Mouse (Mus musculus) heart, adult 2 months (tissue): ENCODE results near the gene Il15ra.

Experiments used
- CTCF ChIP-seq: fragments of 200-600 bp; IDR thresholded peaks from 2 replicates; pipeline ENCODE4 v1.8.1; 2022; ENCODE audit warnings: antibody characterized with exemption, mild to moderate bottlenecking, moderate library complexity
- EP300 ChIP-seq: fragments of 200-500 bp; IDR thresholded peaks from 2 replicates; pipeline ENCODE4 v1.6.1; 2011; ENCODE audit warnings: low read depth, low read length, control low read depth; ENCODE audit not compliant: insufficient read depth
- POLR2A ChIP-seq: fragments of 200-500 bp; IDR thresholded peaks from 2 replicates; pipeline ENCODE4 v1.6.1; 2011; ENCODE audit warnings: mild to moderate bottlenecking, low read depth, low read length, control low read depth; ENCODE audit not compliant: insufficient read depth

GRCm38 (mm10) chr2:11767161-11767545, 62.1 kb downstream of the Il15ra start:
- TF ChIP-seq POLR2A (no peak), EP300 (no peak), CTCF (no peak)
